Mouse (Mus musculus) intestine, embryonic 16.5 days (tissue): ENCODE results near the gene Mri1. TPM values are rescaled to one million over a fixed set of nuclear protein-coding genes. Genes with fewer than 3 reads are reported as not detected.

ENCODE experiments used
- ATAC-seq: fragments of 200-750 bp; cut with Nextera tagmentation; 2 replicates; pipeline ENCODE4 v1.8.0; 2017; ENCODE audit warnings: moderate TSS enrichment, moderate library complexity
- H3K27ac ChIP-seq: fragments of 300-500 bp; sonication (generic); 2 replicates; pipeline ENCODE4 v1.5.1; 2014; ENCODE audit warnings: mild to moderate bottlenecking, low read length
- H3K27me3 ChIP-seq: fragments of 300-500 bp; sonication (generic); replicated peaks from 2 replicates; pipeline ENCODE4 v1.6.1; 2014; ENCODE audit warnings: low read length, control low read depth, mixed read lengths; ENCODE audit not compliant: control insufficient read depth, insufficient read depth
- H3K36me3 ChIP-seq: fragments of 300-500 bp; sonication (generic); 2 replicates; pipeline ENCODE4 v1.6.1; 2014; ENCODE audit warnings: low read length, control low read depth; ENCODE audit not compliant: control insufficient read depth, insufficient read depth
- H3K4me1 ChIP-seq: fragments of 300-500 bp; sonication (generic); 2 replicates; pipeline ENCODE4 v1.6.1; 2014; ENCODE audit warnings: low read length, control low read depth, mixed read lengths; ENCODE audit not compliant: control insufficient read depth, insufficient read depth
- H3K4me2 ChIP-seq: fragments of 300-500 bp; sonication (generic); 2 replicates; pipeline ENCODE4 v1.6.1; 2014; ENCODE audit warnings: low read depth, low read length, control low read depth
- H3K4me3 ChIP-seq: fragments of 300-500 bp; sonication (generic); 2 replicates; pipeline ENCODE4 v1.5.1; 2014; ENCODE audit warnings: mild to moderate bottlenecking, low read length
- H3K9ac ChIP-seq: fragments of 300-500 bp; sonication (generic); 2 replicates; pipeline ENCODE4 v1.6.1; 2014; ENCODE audit warnings: low read depth, low read length
- H3K9me3 ChIP-seq: fragments of 300-500 bp; sonication (generic); 2 replicates; pipeline ENCODE4 v1.6.1; 2016; ENCODE audit warnings: low read length, control low read depth; ENCODE audit not compliant: control insufficient read depth
- WGBS: fragments of 180-500 bp; shearing (Covaris S2); extraction: QIAGEN DNeasy Blood & Tissue Kit; methylation state at CpG from one replicate; pipeline ENCODE4 v1.1.7; 2014; 5-methylcytosine and 5-hydroxymethylcytosine counted together
- polyA plus RNA-seq: library from polyadenylated mRNA; unstranded; fragments of >200 nt; fragmentation: Nextera tagmentation; extraction: Ambion mirVana; gene quantifications from 2 replicates; pipeline ENCODE4 v1.2.1, GENCODE M21; 2015

Mri1 gene
- polyA plus RNA-seq, 1 experiment from 2014 or later = 77.1 TPM

GRCm38 (mm10) chr8:84207811-84208210 is 49.3 kb downstream of the Mri1 start:
- no peak overlapping the region for H3K4me2 ChIP-seq
- WGBS = 71% methylated on average over 7 of the region's 7 CpGs
- H3K9ac ChIP-seq = peak overlapping the region; percentile 52

GRCm38 (mm10) chr8:84206666-84207065 is 50.5 kb downstream of the Mri1 start:
- Histone ChIP-seq H3K9me3 (no peaks in the 10 kb centered on the region), H3K4me3 (no peak overlapping the region), H3K27me3 (no peaks in the 10 kb centered on the region), H3K9ac (no peak overlapping the region), H3K4me1 (peaks cover 34% of the 10 kb centered on the region), H3K4me2 (no peak overlapping the region), H3K36me3 (peaks cover 7% of the 10 kb centered on the region), H3K27ac (no peak overlapping the region)
- no peak for ATAC-seq
- WGBS = 93% methylated on average over 3 of the region's 3 CpGs

More at GRCm38 (mm10) chr8:84207811-84208210, 49.3 kb downstream of the Mri1 start:
- H3K9me3 ChIP-seq = no peaks in the 10 kb centered on the region
- peaks cover 22% of the 10 kb centered on the region for H3K4me1 ChIP-seq
- no peak overlapping the region for H3K4me3 ChIP-seq
- ATAC-seq = peak; percentile 14; the same call in 1 of the 2 replicates
- no peaks in the 10 kb centered on the region for H3K27me3 ChIP-seq
- H3K36me3 ChIP-seq = peaks cover 15% of the 10 kb centered on the region
- H3K27ac ChIP-seq = peak overlapping the region; percentile 79

- peaks cover 47% of the 10 kb centered on the region for H3K4me1 ChIP-seq
Observed at GRCm38 (mm10) chr8:84205073-84205472, 52.1 kb downstream of the Mri1 start.

GRCm38 (mm10) chr8:84203975-84204772 is 53.0 kb downstream of the Mri1 start:
- Histone ChIP-seq H3K4me2 (peak overlapping the region; percentile 94), H3K9me3 (no peaks in the 10 kb centered on the region), H3K9ac (peak overlapping the region; percentile 89), H3K27ac (peak overlapping the region; percentile 95), H3K4me1 (peaks cover 56% of the 10 kb centered on the region), H3K4me3 (peak overlapping the region; percentile 73), H3K27me3 (no peaks in the 10 kb centered on the region), H3K36me3 (peaks cover 5% of the 10 kb centered on the region; the same call in 1 of the 2 replicates)
- 54% methylated on average over 13 of the region's 13 CpGs for WGBS
- ATAC-seq = no peak

More at GRCm38 (mm10) chr8:84205073-84205472, 52.1 kb downstream of the Mri1 start:
- Histone ChIP-seq H3K27ac (no peak overlapping the region), H3K36me3 (peaks cover 5% of the 10 kb centered on the region; the same call in 1 of the 2 replicates), H3K9ac (no peak overlapping the region), H3K27me3 (no peaks in the 10 kb centered on the region), H3K9me3 (no peaks in the 10 kb centered on the region), H3K4me2 (no peak overlapping the region), H3K4me3 (no peak overlapping the region)
- ATAC-seq = no peak
- 91% methylated on average over 5 of the region's 5 CpGs for WGBS

DNA sequence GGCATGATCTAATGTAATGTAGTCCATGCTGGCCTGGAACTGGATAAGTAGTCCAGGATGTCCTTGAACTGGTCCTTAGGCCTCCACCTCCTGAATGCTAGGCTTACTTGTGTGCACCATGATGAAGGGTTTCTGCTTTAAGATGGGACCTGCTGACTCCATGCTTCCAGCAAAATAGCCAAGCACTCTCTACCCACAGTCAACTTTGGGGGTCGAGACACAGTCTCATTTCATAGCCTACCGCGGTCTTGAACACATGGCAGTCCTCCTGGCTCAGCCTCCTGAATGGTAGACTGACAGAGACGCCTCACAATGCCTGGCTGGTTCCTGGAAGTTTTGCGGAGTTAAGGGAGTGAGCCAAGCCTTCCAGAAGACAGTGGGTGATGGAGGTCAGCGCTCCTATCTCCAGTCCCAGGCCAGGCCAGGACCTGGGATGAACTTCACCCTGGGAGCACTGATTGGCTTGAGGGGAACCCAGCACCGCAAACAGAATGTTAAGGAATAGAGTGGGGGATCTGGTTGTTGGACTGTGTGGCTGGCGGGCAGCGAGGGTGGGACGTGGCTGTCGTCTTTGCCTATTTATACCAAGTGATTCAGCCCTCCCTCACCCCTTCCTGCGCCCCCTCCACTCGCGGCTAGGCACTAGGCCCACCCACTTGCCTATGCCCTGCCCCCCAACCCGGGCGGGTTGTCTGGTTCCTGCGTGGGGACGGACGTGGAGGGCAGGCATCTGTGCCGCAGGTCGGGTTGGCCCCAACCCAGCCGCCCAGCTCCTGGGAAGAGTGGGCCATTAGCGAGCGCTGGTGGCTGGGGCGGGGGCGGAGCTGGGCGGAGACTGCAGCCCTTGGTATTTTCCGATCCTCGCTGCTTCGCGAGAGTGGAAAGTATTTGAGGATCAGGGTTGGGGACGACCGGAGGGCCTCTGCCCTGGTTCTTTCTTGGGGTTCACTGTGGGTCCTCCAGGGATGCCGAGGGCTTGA is 53.9 kb downstream of the Mri1 start:
- peak overlapping the region; percentile 94 for H3K4me2 ChIP-seq
- peak overlapping the region; percentile 95 for H3K27ac ChIP-seq
- H3K9ac ChIP-seq = peak overlapping the region; percentile 89
- WGBS = 10% methylated on average over 34 of the region's 34 CpGs
- H3K27me3 ChIP-seq = no peaks in the 10 kb centered on the region
- H3K36me3 ChIP-seq = peaks cover 3% of the 10 kb centered on the region; the same call in 1 of the 2 replicates
- no peaks in the 10 kb centered on the region for H3K9me3 ChIP-seq
- peaks cover 62% of the 10 kb centered on the region for H3K4me1 ChIP-seq
- peak overlapping the region; percentile 73 for H3K4me3 ChIP-seq
- peak; percentile 45 for ATAC-seq

GRCm38 (mm10) chr8:84202466-84202865 is 54.7 kb downstream of the Mri1 start:
- Histone ChIP-seq H3K27ac (peak overlapping the region; percentile 95), H3K4me3 (peak overlapping the region; percentile 73), H3K4me2 (peak overlapping the region; percentile 94), H3K9ac (peak overlapping the region; percentile 89), H3K4me1 (peaks cover 63% of the 10 kb centered on the region), H3K9me3 (no peaks in the 10 kb centered on the region), H3K27me3 (no peaks in the 10 kb centered on the region), H3K36me3 (peaks cover 3% of the 10 kb centered on the region; the same call in 1 of the 2 replicates)
- no peak for ATAC-seq
- WGBS = 80% methylated on average over 9 of the region's 9 CpGs

DNA sequence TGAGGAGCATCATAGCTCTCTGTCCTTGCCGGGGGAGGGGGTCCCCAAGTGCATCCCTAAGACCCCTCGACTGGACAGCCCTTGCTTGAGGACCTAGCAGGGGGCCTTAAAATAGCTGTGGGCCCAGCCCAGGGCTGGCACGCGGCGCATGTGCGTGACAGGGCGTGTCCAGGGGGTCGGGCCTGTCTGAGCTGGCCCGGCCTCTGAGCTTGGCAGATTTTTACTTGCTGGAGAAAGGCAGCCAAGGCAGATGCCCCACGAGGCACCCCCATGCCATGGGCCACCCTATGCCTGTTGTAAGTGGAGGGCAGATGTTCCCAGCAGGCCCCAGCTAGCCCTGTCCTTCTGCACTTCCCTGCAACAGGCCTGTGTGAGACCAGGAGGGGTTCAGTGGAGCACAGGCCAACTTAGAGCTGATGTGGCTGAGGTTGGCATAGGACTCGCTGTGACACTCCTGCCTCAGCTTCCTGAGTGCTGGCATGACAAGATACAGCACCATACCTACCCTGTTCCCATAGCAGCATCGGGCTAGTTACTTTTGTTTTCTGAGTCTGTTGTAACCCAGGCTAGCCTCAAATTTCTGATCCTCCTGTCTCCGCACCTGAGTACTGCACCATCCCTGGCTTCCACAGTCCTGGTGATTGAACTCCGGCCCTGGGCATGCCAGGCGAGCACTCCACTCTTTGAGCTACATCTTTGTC is 55.4 kb downstream of the Mri1 start:
- H3K4me2 ChIP-seq = peak overlapping the region; percentile 94
- ATAC-seq = peak; percentile 4; the same call in 1 of the 2 replicates
- WGBS = 43% methylated on average over 15 of the region's 15 CpGs
- H3K4me3 ChIP-seq = peak overlapping the region; percentile 73
- no peaks in the 10 kb centered on the region for H3K9me3 ChIP-seq
- H3K36me3 ChIP-seq = peaks cover 1% of the 10 kb centered on the region; the same call in 1 of the 2 replicates
- H3K4me1 ChIP-seq = peaks cover 59% of the 10 kb centered on the region
- peak overlapping the region; percentile 95 for H3K27ac ChIP-seq
- H3K9ac ChIP-seq = peak overlapping the region; percentile 89
- no peaks in the 10 kb centered on the region for H3K27me3 ChIP-seq

GRCm38 (mm10) chr8:84200652-84201544 is 56.2 kb downstream of the Mri1 start:
- H3K27ac ChIP-seq = peak overlapping the region; percentile 95
- no peaks in the 10 kb centered on the region for H3K27me3 ChIP-seq
- H3K4me1 ChIP-seq = peaks cover 59% of the 10 kb centered on the region
- peak overlapping the region; percentile 89 for H3K9ac ChIP-seq
- peak; percentile 24 for ATAC-seq
- peak overlapping the region; percentile 73 for H3K4me3 ChIP-seq
- WGBS = 5% methylated on average over 40 of the region's 70 CpGs
- no peaks in the 10 kb centered on the region for H3K9me3 ChIP-seq
- H3K36me3 ChIP-seq = no peaks in the 10 kb centered on the region
- peak overlapping the region; percentile 94 for H3K4me2 ChIP-seq
